Mouse (Mus musculus) forebrain, embryonic 12.5 days (tissue): ENCODE measurements at regions not wholly inside any gene's neighbourhood (a gene's known extent, or its start where the extent isn't known, plus 50 kb on each side); places are given as distances from the start of the nearest gene placed in this dataset.

ENCODE experiments used
- ATAC-seq: fragments of 200-750 bp; cut with Nextera tagmentation; 2 replicates; pipeline ENCODE4 v1.8.0; 2017; ENCODE audit warnings: moderate TSS enrichment; ENCODE audit not compliant: low FRiP score
- H3K27ac ChIP-seq: fragments of 300-500 bp; sonication (generic); 2 replicates; pipeline ENCODE4 v1.5.1; 2016; ENCODE audit warnings: mild to moderate bottlenecking
- H3K27me3 ChIP-seq: fragments of 300-500 bp; sonication (generic); 2 replicates; pipeline ENCODE4 v1.6.1; 2016; ENCODE audit warnings: mild to moderate bottlenecking
- H3K36me3 ChIP-seq: fragments of 300-500 bp; sonication (generic); replicated peaks from 2 replicates; pipeline ENCODE4 v1.6.1; 2016; ENCODE audit warnings: mild to moderate bottlenecking
- H3K4me1 ChIP-seq: fragments of 300-500 bp; sonication (generic); 2 replicates; pipeline ENCODE4 v1.6.1; 2016
- H3K4me2 ChIP-seq: fragments of 300-500 bp; sonication (generic); 2 replicates; pipeline ENCODE4 v1.6.1; 2016; ENCODE audit warnings: mild to moderate bottlenecking, moderate library complexity
- H3K4me3 ChIP-seq: fragments of 300-500 bp; sonication (generic); replicated peaks from 2 replicates; pipeline ENCODE4 v1.5.1; 2016; ENCODE audit warnings: mild to moderate bottlenecking
- H3K9ac ChIP-seq: fragments of 300-500 bp; sonication (generic); 2 replicates; pipeline ENCODE4 v1.6.1; 2016; ENCODE audit warnings: mild to moderate bottlenecking
- H3K9me3 ChIP-seq: fragments of 300-500 bp; sonication (generic); 2 replicates; pipeline ENCODE4 v1.6.1; 2016
- WGBS: fragments of 180-500 bp; shearing (Covaris S2); methylation state at CpG from one replicate; pipeline ENCODE4 v1.1.7; 2016; 5-methylcytosine and 5-hydroxymethylcytosine counted together

- Histone ChIP-seq H3K27ac (peak overlapping the region; percentile 19; the same call in 1 of the 2 replicates), H3K9ac (no peak overlapping the region), H3K27me3 (no peaks in the 10 kb centered on the region), H3K4me3 (no peak overlapping the region), H3K4me1 (no peaks in the 10 kb centered on the region; the same call in 1 of the 2 replicates), H3K9me3 (no peaks in the 10 kb centered on the region), H3K4me2 (no peak overlapping the region), H3K36me3 (no peaks in the 10 kb centered on the region)
- ATAC-seq, result no peak
- 70% methylated on average over 15 of the region's 15 CpGs for WGBS
Observed at GRCm38 (mm10) chr9:63896073-63896807, 125.6 kb downstream of the Smad6 start.

DNA sequence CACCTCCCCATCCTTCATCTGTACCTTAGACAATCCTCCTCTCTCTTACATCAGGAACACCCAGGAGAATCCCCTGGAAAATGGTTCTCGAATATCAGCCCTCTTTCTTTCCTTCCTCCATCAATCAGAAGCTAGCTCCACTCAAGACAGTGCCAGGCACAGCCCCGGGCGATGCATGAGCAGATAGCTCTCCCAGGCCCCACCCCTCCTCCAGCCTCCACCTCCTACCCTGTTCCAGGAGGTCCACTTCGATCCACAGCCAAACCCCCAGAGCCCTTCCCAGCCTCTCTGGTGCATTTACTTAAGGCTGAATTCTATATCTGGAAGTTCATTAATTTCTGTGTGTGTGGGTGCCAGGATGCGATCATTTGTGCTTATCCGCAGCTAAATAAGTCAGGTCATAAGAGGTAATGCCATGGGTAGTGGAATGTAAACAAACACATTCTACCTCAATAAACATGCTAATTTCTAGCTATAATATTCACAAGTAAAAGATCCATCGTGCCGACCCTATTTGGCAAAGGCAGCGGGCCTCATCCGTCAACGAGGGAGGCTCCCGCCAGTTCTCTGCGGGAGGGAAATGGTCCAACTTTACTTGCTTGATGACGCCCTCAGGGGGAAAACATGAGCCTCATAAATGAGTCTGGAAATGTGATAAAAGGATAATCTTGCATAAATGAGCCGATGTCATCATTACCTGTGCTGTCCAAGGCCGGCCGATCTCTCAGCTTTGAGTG lies 129.5 kb downstream of the Smad6 start:
- Histone ChIP-seq H3K4me2 (no peak overlapping the region), H3K27ac (no peak overlapping the region), H3K4me1 (no peaks in the 10 kb centered on the region; the same call in 1 of the 2 replicates), H3K4me3 (no peak overlapping the region), H3K9ac (no peak overlapping the region), H3K36me3 (no peaks in the 10 kb centered on the region), H3K9me3 (no peaks in the 10 kb centered on the region), H3K27me3 (no peaks in the 10 kb centered on the region)
- ATAC-seq, result no peak
- 76% methylated on average over 17 of the region's 17 CpGs for WGBS

GRCm38 (mm10) chr9:63890717-63891116 lies 131.1 kb downstream of the Smad6 start:
- no peaks in the 10 kb centered on the region for H3K27me3 ChIP-seq
- no peak overlapping the region for H3K9ac ChIP-seq
- H3K4me3 ChIP-seq, result no peak overlapping the region
- no peaks in the 10 kb centered on the region for H3K9me3 ChIP-seq
- H3K27ac ChIP-seq, result no peak overlapping the region
- whole genome bisulfite sequencing, result 64% methylated on average over 5 of the region's 5 CpGs
- no peak for ATAC-seq
- H3K4me2 ChIP-seq, result no peak overlapping the region
- H3K36me3 ChIP-seq, result no peaks in the 10 kb centered on the region
- H3K4me1 ChIP-seq, result no peaks in the 10 kb centered on the region

DNA sequence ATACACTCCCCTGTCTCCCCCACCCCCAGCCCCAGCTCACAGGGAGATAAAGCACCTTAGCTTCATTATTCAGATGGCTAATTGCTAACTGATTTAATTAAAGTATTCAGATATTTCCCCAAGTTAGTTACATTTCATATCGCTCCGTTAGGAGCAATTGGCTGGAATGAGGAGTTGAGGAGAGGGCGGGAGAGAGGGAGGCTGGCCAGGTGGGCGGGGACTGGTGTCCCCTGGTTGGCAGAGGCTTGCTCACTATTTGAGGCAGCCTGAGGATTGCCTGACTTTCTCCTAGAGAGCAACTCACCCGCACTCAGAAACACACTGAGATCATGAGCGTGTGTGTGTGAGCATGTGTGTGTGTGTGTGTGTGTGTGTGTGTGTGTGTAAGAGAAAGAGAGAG lies 131.8 kb upstream of the Smad3 start:
- Histone ChIP-seq H3K4me2 (no peak overlapping the region), H3K27ac (no peak overlapping the region), H3K9me3 (no peaks in the 10 kb centered on the region), H3K4me3 (no peak overlapping the region), H3K9ac (no peak overlapping the region), H3K36me3 (no peaks in the 10 kb centered on the region), H3K27me3 (no peaks in the 10 kb centered on the region), H3K4me1 (no peaks in the 10 kb centered on the region; the same call in 1 of the 2 replicates)
- 71% methylated on average over 6 of the region's 6 CpGs for WGBS
- no peak for ATAC-seq

GRCm38 (mm10) chr9:63884971-63885370 lies 127.2 kb upstream of the Smad3 start:
- WGBS, result 82% methylated on average over 2 of the region's 2 CpGs
- Histone ChIP-seq H3K27ac (no peak overlapping the region), H3K36me3 (no peaks in the 10 kb centered on the region), H3K4me1 (peaks cover 17% of the 10 kb centered on the region), H3K4me3 (no peak overlapping the region), H3K9me3 (no peaks in the 10 kb centered on the region), H3K4me2 (no peak overlapping the region), H3K9ac (no peak overlapping the region), H3K27me3 (no peaks in the 10 kb centered on the region)
- ATAC-seq, result no peak

- no peak overlapping the region for H3K4me3 ChIP-seq
- H3K9ac ChIP-seq, result no peak overlapping the region
- H3K4me1 ChIP-seq, result peaks cover 27% of the 10 kb centered on the region
- no peak for ATAC-seq
- H3K9me3 ChIP-seq, result no peaks in the 10 kb centered on the region
- WGBS, result 76% methylated on average over 6 of the region's 6 CpGs
- H3K27ac ChIP-seq, result no peak overlapping the region
- no peaks in the 10 kb centered on the region for H3K36me3 ChIP-seq
- H3K27me3 ChIP-seq, result no peaks in the 10 kb centered on the region
- H3K4me2 ChIP-seq, result no peak overlapping the region
Observed at GRCm38 (mm10) chr9:63883738-63884520, 126.1 kb upstream of the Smad3 start.

DNA sequence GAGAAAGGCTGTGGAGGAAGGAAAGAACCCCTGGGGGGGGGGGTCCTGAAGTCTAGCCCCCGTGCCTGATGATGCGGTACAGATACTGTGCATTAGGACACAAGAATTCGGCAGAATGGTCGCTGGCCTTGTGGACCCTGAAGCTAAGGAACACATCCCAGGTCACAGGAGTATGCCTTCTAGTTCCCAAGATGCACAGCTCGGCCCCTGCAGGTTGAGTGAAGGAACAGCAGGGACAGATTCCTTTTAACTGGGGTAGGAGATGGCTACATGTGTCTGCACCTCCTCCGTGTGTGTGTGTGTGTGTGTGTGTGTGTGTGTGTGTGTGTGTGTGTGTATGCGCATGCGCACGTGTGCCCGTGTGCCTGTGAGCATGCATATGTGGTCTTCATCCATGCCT lies 123.9 kb upstream of the Smad3 start:
- no peak for ATAC-seq
- Histone ChIP-seq H3K27me3 (peaks cover 7% of the 10 kb centered on the region; the same call in 1 of the 2 replicates), H3K4me3 (no peak overlapping the region), H3K4me2 (no peak overlapping the region), H3K36me3 (no peaks in the 10 kb centered on the region), H3K4me1 (peaks cover 35% of the 10 kb centered on the region), H3K27ac (peak overlapping the region; percentile 21; the same call in 1 of the 2 replicates), H3K9me3 (no peaks in the 10 kb centered on the region), H3K9ac (no peak overlapping the region)
- WGBS, result 82% methylated on average over 10 of the region's 10 CpGs

DNA sequence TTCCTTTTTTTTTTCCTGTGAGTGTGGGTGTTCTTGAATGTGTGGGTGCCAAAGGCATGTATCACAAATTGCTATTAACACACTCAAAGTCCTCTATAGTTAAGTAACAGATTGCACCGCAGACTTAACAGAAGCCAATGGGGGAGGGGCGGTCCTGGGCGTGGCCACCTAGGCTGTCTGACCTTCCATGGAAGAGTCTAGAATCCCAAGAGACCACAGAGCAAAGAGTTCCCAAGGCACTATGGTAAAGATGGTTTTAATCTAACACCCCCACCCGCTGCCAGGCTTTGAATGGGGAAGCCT lies 123.4 kb upstream of the Smad3 start:
- ATAC-seq, result no peak; the same call in 1 of the 2 replicates
- H3K4me1 ChIP-seq, result peaks cover 36% of the 10 kb centered on the region

GRCm38 (mm10) chr9:63880487-63881260 lies 122.9 kb upstream of the Smad3 start:
- H3K4me1 ChIP-seq, result peaks cover 36% of the 10 kb centered on the region
- peak overlapping the region; percentile 24 for H3K4me3 ChIP-seq
- H3K4me2 ChIP-seq, result peak overlapping the region; percentile 54
- no peaks in the 10 kb centered on the region for H3K9me3 ChIP-seq
- peak; percentile 71 for ATAC-seq
- H3K9ac ChIP-seq, result no peak overlapping the region
- H3K27me3 ChIP-seq, result peaks cover 7% of the 10 kb centered on the region; the same call in 1 of the 2 replicates
- H3K27ac ChIP-seq, result peak overlapping the region; percentile 68
- 11% methylated on average over 26 of the region's 26 CpGs for WGBS
- no peaks in the 10 kb centered on the region for H3K36me3 ChIP-seq

More for the DNA sequence above, 123.4 kb upstream of the Smad3 start:
- H3K27me3 ChIP-seq, result peaks cover 7% of the 10 kb centered on the region; the same call in 1 of the 2 replicates
- peak overlapping the region; percentile 54; the same call in 1 of the 2 replicates for H3K4me2 ChIP-seq
- H3K4me3 ChIP-seq, result no peak overlapping the region
- H3K36me3 ChIP-seq, result no peaks in the 10 kb centered on the region
- no peak overlapping the region for H3K9ac ChIP-seq
- no peaks in the 10 kb centered on the region for H3K9me3 ChIP-seq
- H3K27ac ChIP-seq, result peak overlapping the region; percentile 21; the same call in 1 of the 2 replicates
- 52% methylated on average over 4 of the region's 4 CpGs for WGBS

GRCm38 (mm10) chr9:63879710-63880428 lies 122.1 kb upstream of the Smad3 start:
- Histone ChIP-seq H3K9ac (no peak overlapping the region), H3K27me3 (peaks cover 7% of the 10 kb centered on the region; the same call in 1 of the 2 replicates), H3K4me3 (no peak overlapping the region), H3K4me1 (peaks cover 36% of the 10 kb centered on the region), H3K9me3 (no peaks in the 10 kb centered on the region), H3K27ac (peak overlapping the region; percentile 68), H3K4me2 (peak overlapping the region; percentile 54), H3K36me3 (no peaks in the 10 kb centered on the region)
- ATAC-seq, result peak; percentile 61
- 15% methylated on average over 15 of the region's 15 CpGs for WGBS

- H3K27ac ChIP-seq, result no peak overlapping the region
- no peaks in the 10 kb centered on the region for H3K9me3 ChIP-seq
- no peaks in the 10 kb centered on the region for H3K36me3 ChIP-seq
- no peak for ATAC-seq
- no peak overlapping the region for H3K4me3 ChIP-seq
- peaks cover 7% of the 10 kb centered on the region; the same call in 1 of the 2 replicates for H3K27me3 ChIP-seq
- WGBS, result 80% methylated on average over 7 of the region's 7 CpGs
- H3K4me1 ChIP-seq, result peaks cover 36% of the 10 kb centered on the region
- no peak overlapping the region for H3K9ac ChIP-seq
- H3K4me2 ChIP-seq, result no peak overlapping the region
Observed at GRCm38 (mm10) chr9:63877864-63878263, 120.1 kb upstream of the Smad3 start.
